Mouse (Mus musculus) bone marrow macrophage, adult 2 months (primary cell): ENCODE measurements around the gene Ttc7. TPM values are rescaled to one million over a fixed set of nuclear protein-coding genes. Genes with fewer than 3 reads are reported as not detected.
A peak's percentile ranks its signal among the peaks of the same experiment; 100 is the strongest.

Source experiments
- H3K27ac ChIP-seq: 2 replicates; pipeline ENCODE4 v1.5.1; 2012; ENCODE audit warnings: low read depth, low read length; ENCODE audit not compliant: insufficient read depth
- H3K4me1 ChIP-seq: 2 replicates; pipeline ENCODE4 v1.6.1; 2012; ENCODE audit warnings: low read length; ENCODE audit not compliant: control insufficient read depth, insufficient read depth
- H3K4me3 ChIP-seq: 2 replicates; pipeline ENCODE4 v1.5.1; 2012; ENCODE audit warnings: mild to moderate bottlenecking, low read length, moderate library complexity; ENCODE audit not compliant: insufficient read depth
- CTCF ChIP-seq: IDR thresholded peaks from 2 replicates; pipeline ENCODE4 v1.5.1; 2012; ENCODE audit warnings: low read depth, mild to moderate bottlenecking, low read length, moderate library complexity
- POLR2A ChIP-seq: IDR thresholded peaks from 2 replicates; pipeline ENCODE4 v1.6.1; 2012; ENCODE audit warnings: mild to moderate bottlenecking, low read depth, low read length, borderline replicate concordance
- polyA plus RNA-seq: library from polyadenylated mRNA; stranded (reverse); fragments of >200 nt; gene quantifications from 2 replicates; pipeline ENCODE4 v1.2.4, GENCODE M21; 2012; ENCODE audit not compliant: missing spikeins, insufficient read depth, insufficient read length

The Ttc7 gene
- polyA plus RNA-seq, 1 experiment = 93.3 TPM

DNA sequence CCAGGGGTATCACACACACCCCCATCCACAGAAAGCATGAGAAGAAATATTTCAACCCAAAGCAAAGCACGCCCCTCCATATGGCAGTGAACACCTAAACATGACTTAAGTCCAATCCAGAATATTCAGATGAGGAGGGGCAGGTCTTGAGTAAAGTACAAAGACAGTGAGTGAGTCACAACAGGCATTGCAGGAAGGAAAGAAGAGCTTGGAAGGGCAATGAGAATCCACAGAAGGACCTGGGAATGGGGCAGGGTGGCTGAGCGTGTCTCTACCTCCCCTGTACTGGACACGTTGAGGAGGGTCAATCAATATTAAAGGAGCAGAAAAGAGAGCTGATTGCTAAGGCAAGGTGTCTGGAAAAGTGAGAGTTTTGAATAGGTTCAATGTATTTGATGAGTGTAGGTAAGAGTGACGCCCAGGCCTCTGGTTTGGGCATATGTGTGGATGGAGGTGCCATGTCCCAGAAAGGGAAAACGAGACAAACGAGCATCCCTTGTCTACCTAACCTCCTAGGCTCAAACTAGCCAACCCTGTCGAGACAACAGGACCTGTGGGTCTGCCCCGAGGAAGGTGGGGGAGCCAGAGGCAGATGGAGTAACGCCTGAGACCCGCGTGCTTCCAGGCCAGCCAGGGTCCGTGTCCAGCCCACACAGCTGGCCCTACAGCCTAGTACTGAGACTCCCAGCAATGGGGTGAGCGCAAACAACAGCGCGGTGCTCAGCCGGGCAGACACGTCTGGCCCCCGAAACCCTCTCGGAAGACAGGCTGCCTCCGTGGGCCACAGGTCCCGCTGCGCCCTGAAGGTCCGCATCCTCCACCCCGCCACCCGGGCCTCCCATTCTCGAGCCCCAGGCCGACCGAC lies 17.5 kb upstream of the Ttc7 start:
- peak overlapping the region; percentile 74 for H3K4me3 ChIP-seq
- TF ChIP-seq CTCF = no peak
- no peak for TF ChIP-seq POLR2A
- H3K4me1 ChIP-seq = peaks cover 28% of the 10 kb centered on the region
- peak overlapping the region; percentile 6 for H3K27ac ChIP-seq

DNA sequence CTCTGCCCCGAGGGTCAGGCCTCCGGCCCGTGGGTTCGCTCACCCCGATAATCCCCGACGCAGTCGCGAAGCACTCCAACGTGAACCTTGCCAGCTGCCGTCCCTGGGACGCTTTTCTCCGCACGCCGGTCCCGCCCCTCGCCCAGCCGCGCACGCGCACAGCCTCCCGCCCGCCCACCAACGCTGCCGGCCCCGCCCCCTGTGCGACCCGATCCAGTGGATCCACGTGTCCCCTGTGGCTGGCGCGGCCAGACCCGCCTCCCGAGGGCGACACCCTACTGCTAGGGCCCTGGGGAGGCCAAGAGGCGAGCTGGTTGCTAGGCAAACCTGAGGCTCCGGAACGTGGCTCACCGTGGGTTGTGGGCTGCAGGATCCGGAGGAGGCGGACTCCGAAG lies 16.9 kb upstream of the Ttc7 start, which contains the start of gene Mcfd2:
Gene Mcfd2 (minus strand): TSS at position 144 of the 395 bp plus-strand sequence.
- peak within 1 kb of the TSS; percentile 59 for H3K27ac ChIP-seq
- peak within 1 kb of the TSS; percentile 94 for H3K4me3 ChIP-seq
- no peak for TF ChIP-seq POLR2A
- TF ChIP-seq CTCF = no peak
- H3K4me1 ChIP-seq = peaks cover 28% of the 10 kb centered on the region

DNA sequence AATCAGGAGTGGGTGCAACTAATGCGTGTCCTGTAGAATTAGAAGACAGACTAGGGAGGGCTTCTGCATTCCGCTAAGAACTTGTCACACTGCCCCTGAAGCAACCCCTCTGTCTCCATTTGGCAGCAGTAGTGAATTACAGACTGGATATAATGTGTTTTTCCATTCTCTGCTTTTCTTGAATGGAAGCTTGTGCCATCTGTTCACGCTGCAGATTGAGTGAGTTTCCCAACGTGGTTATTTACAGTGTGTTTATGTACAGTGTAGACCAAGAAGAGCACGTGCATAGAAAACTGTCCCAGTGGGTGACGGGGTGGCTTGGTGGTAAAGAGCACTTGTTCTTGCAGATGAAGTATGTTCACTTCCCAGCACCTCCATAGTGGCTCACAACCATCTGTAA lies 13.2 kb upstream of the Ttc7 start:
- no peak for TF ChIP-seq CTCF
- no peak for TF ChIP-seq POLR2A
- Histone ChIP-seq H3K27ac (no peak overlapping the region), H3K4me3 (no peak overlapping the region), H3K4me1 (peaks cover 32% of the 10 kb centered on the region)

DNA sequence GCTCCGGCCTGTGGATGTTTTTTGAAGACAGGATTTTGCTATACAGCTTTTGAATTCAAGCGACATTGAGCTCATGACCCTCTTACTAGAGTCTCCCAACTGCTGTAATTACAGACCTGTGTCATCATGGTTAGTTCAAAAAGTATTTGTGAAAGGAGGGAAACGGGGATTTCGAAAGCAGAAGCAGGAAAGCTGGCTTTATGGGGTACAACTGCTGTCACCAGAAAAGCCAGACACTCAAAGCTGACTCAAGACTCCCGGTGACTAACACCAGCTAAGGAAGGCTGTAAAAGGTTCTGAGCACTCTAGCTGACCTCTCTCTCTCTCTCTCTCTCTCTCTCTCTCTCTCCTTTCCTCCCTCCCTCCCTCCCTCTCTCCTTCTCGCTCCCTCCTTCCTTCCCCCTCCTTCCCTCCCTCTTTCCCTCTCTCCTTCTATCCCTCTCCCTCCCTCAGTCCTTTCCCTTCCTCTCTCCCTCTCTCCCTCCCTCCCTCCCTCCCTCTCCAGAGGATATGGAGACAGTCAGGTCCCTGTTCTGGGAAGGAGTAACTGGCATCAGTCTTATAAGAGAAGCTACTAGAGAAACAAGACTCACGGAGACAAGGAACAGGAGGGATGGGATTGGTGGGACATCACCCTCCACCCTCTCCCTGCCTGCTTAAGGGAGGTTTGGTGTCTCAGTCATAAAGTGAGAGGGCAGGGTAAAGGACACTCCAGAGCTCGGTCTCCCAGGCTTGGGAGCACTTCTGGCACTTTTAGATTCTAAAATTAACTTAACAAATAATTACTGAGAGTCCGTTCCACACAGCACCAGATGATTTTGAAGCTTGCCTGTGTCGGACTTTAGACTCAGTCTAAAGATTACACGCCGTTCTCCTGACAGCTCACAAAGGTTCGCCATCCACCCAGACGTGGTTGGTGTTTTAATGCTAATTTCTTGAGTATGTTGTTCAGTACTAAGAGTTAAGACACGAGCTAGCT lies 7.0 kb upstream of the Ttc7 start:
- H3K27ac ChIP-seq = peak overlapping the region; percentile 45

DNA sequence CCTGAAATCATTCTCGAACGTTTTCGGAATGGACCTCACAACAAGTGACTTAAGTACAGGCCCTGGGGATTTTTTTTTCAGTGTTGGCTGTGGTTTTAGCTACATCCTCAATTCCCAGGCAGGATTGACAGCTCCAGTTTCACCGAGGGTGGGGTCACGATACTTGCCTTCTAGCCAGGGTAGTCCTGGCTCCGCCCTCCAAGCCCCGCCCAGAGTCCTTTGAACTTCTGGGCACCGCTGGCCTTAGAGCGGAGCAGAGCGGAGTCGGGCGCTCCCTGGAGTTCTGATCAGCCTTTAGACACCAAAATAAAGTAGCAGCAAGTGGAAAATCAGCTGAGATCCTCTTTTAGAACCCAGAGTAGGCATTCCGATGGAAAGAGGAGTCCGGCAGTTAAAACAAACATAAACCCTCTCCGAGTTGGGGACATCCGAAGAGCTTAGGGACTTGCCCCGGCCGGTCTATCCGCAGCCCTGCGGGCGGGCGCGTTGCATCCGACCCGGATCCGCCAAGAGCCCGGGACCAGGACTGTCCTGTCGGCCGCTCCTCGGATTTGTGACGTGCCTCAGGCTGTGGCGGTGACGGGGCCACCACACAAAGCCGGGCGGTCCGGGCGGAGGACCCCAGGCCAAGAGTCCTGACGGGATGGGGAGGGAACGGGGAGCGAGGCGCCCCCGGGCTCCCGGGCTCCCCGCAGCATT lies 530 bp upstream of the Ttc7 start:
- H3K4me3 ChIP-seq = peak overlapping the region; percentile 80
- H3K27ac ChIP-seq = peak overlapping the region; percentile 90
- peaks cover 46% of the 10 kb centered on the region for H3K4me1 ChIP-seq
- TF ChIP-seq CTCF (no peak), POLR2A (no peak)

More for the DNA sequence above, 7.0 kb upstream of the Ttc7 start:
- TF ChIP-seq CTCF = no peak
- no peak for TF ChIP-seq POLR2A
- H3K4me3 ChIP-seq = peak overlapping the region; percentile 24
- peaks cover 46% of the 10 kb centered on the region for H3K4me1 ChIP-seq

DNA sequence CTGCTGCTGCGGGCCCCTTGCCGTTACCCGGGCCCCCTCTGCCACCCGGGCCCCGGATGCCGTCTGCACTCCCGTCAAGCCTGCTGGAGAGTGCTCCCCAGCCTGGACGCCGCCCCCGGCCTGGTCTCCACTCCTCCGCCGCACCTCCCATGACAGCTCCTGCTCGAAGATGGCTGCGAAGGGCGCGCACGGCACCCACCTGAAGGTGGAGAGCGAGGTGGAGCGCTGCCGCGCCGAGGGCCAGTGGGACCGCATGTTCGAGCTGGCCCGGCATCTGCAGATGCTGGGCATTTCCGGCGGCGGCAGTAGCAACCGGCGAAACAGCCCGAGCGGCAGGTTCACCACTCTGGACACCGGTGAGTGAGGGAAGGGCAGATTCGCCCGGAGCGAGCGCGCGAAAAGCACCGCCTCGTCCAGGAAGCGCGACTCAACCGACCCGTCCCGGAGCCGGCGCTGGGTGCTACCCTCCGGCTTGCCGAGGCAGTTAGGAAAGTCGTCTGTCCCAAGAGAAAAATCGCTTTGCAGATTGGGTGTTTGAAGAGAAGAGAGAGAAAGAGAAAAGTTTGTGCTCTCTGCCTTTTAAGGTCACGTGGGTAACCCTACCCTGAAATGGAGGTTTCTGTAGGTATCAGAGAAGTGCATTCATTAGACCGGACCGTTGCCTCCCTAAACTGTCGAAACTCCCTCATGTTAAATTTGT lies 519 bp downstream of the Ttc7 start:
- peak overlapping the region; percentile 80 for H3K4me3 ChIP-seq
- no peak for TF ChIP-seq POLR2A
- peak overlapping the region; percentile 34 for H3K27ac ChIP-seq
- H3K4me1 ChIP-seq = peaks cover 46% of the 10 kb centered on the region

DNA sequence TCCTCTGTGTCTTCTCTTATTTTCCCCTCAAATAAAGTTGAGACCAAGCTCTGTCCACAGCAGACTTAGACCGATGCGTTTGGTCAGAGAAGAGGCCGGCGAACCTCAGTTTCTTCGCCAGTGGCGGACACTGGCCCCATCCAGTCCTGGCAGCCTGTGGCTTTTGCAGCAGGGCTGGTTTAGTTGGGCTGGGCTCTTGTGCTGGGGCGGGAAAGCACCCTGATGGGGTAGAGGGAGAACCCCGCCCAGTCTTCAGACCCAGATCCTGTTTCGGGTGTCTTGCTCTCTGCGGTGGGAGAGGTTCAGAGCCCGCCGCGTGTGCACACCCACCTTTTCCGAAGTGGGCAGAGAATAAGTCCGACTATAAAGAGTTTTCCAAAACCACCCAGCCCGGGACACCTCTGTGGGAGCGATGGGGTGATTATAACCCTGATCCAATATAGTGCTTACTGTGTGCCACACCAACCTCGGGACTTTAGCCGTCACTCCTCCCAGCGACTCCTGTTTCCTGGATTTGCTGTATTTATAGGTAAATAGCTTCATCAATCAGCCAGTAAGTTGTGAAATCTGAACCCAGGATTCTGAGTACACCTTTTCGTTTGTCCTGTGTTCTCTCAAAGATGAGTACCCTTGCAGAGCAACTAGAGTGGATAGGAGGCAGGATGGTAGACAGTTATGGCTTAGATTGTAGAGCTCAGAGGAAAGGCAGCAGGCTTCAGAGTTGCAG lies 1.2 kb downstream of the Ttc7 start:
- H3K4me1 ChIP-seq = peaks cover 46% of the 10 kb centered on the region
- peak overlapping the region; percentile 80 for H3K4me3 ChIP-seq
- TF ChIP-seq CTCF (no peak), POLR2A (no peak)
- H3K27ac ChIP-seq = no peak overlapping the region

DNA sequence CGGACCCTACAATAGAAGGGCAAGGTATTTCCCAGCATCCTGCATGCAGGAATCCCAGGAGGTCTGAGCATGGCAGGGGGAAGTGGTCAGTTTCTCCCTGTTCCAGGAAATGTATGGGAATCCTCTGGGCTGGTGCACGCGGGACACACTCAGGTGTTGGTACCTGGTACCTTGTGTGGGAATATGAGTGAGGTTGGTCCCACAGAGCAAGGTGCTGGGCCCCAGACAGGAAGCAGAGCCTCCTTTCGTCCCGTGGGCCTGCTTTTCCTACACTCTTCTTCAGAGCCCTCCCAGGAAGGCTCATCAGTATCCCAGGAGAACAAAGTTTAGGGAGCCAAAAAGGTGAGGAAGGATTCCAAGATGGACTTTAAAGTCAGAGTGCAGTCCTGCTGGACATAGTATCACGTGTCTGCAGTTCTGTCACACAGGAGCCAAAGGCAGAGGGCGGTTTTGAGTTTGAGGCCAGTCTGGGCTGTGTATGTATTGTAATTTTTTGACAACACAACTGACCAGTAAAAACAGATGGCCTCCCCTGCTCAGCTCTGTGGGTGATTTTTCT lies 1.9 kb downstream of the Ttc7 start:
- TF ChIP-seq CTCF = no peak
- TF ChIP-seq POLR2A = no peak
- Histone ChIP-seq H3K4me1 (peaks cover 45% of the 10 kb centered on the region), H3K4me3 (peak overlapping the region; percentile 80; the same call in 1 of the 2 replicates), H3K27ac (no peak overlapping the region)
